Mouse (Mus musculus): Measurements from ENCODE around the gene Dlg2.
"Not testable (repeated sequence)": the region's sequence is repeated elsewhere in the genome, so short reads cannot be mapped to it uniquely, and the experiment has no call there.

Gene Dlg2

GRCm38 (mm10) chr7:90843345-90844293 lies 367.1 kb downstream of the Dlg2 start:
- no peaks in the 10 kb centered on the region for H3K36me3 ChIP-seq (ENCODE audit: control insufficient read depth, insufficient read depth, low read length, poor library complexity, severe bottlenecking)
- no peaks in the 10 kb centered on the region for H3K27me3 ChIP-seq (ENCODE audit: control insufficient read depth, insufficient read depth, low read length, poor library complexity, severe bottlenecking)
- no peak for DNase-seq (ENCODE audit: low read depth, low spot score)

GRCm38 (mm10) chr7:90876796-90877195 lies 400.3 kb downstream of the Dlg2 start:
- H3K36me3 ChIP-seq (ENCODE audit: control insufficient read depth, insufficient read depth, low read length, poor library complexity, severe bottlenecking); DNase-seq (ENCODE audit: low read depth, low spot score); H3K27me3 ChIP-seq (ENCODE audit: control insufficient read depth, insufficient read depth, low read length, poor library complexity, severe bottlenecking): not testable (repeated sequence)

- no peak for DNase-seq (ENCODE audit: low read depth, low spot score)
- Histone ChIP-seq H3K27me3 (ENCODE audit: control insufficient read depth, insufficient read depth, low read length, poor library complexity, severe bottlenecking) (no peaks in the 10 kb centered on the region), H3K36me3 (ENCODE audit: control insufficient read depth, insufficient read depth, low read length, poor library complexity, severe bottlenecking) (no peaks in the 10 kb centered on the region)
Observed at GRCm38 (mm10) chr7:90882740-90883139, 406.3 kb downstream of the Dlg2 start.

GRCm38 (mm10) chr7:90886396-90887006 lies 410.0 kb downstream of the Dlg2 start:
- Histone ChIP-seq H3K27me3 (ENCODE audit: control insufficient read depth, insufficient read depth, low read length, poor library complexity, severe bottlenecking) (no peaks in the 10 kb centered on the region), H3K36me3 (ENCODE audit: control insufficient read depth, insufficient read depth, low read length, poor library complexity, severe bottlenecking) (no peaks in the 10 kb centered on the region)
- DNase-seq (ENCODE audit: low read depth, low spot score), result no peak

GRCm38 (mm10) chr7:90887007-90887720 lies 410.7 kb downstream of the Dlg2 start:
- Histone ChIP-seq H3K36me3 (ENCODE audit: control insufficient read depth, insufficient read depth, low read length, poor library complexity, severe bottlenecking) (no peaks in the 10 kb centered on the region), H3K27me3 (ENCODE audit: control insufficient read depth, insufficient read depth, low read length, poor library complexity, severe bottlenecking) (no peaks in the 10 kb centered on the region)
- no peak for DNase-seq (ENCODE audit: low read depth, low spot score)

- DNase-seq (ENCODE audit: low read depth, low spot score), result no peak
- no peaks in the 10 kb centered on the region for H3K27me3 ChIP-seq (ENCODE audit: control insufficient read depth, insufficient read depth, low read length, poor library complexity, severe bottlenecking)
- H3K36me3 ChIP-seq (ENCODE audit: control insufficient read depth, insufficient read depth, low read length, poor library complexity, severe bottlenecking), result no peaks in the 10 kb centered on the region
Observed at GRCm38 (mm10) chr7:90927441-90927840, 451.0 kb downstream of the Dlg2 start.

- H3K36me3 ChIP-seq (ENCODE audit: control insufficient read depth, insufficient read depth, low read length, poor library complexity, severe bottlenecking), result no peaks in the 10 kb centered on the region
- DNase-seq (ENCODE audit: low read depth, low spot score), result no peak
- no peaks in the 10 kb centered on the region for H3K27me3 ChIP-seq (ENCODE audit: control insufficient read depth, insufficient read depth, low read length, poor library complexity, severe bottlenecking)
Observed at GRCm38 (mm10) chr7:90940726-90941125, 464.3 kb downstream of the Dlg2 start.

- DNase-seq (ENCODE audit: low read depth, low spot score), result no peak
- no peaks in the 10 kb centered on the region for H3K27me3 ChIP-seq (ENCODE audit: control insufficient read depth, insufficient read depth, low read length, poor library complexity, severe bottlenecking)
Observed at GRCm38 (mm10) chr7:90947073-90947472, 470.6 kb downstream of the Dlg2 start.

GRCm38 (mm10) chr7:90949212-90949611 lies 472.7 kb downstream of the Dlg2 start:
- no peak for DNase-seq (ENCODE audit: low read depth, low spot score)
- Histone ChIP-seq H3K36me3 (ENCODE audit: control insufficient read depth, insufficient read depth, low read length, poor library complexity, severe bottlenecking) (no peaks in the 10 kb centered on the region), H3K27me3 (ENCODE audit: control insufficient read depth, insufficient read depth, low read length, poor library complexity, severe bottlenecking) (no peaks in the 10 kb centered on the region)

More at GRCm38 (mm10) chr7:90947073-90947472, 470.6 kb downstream of the Dlg2 start:
- no peaks in the 10 kb centered on the region for H3K36me3 ChIP-seq (ENCODE audit: control insufficient read depth, insufficient read depth, low read length, poor library complexity, severe bottlenecking)

- DNase-seq (ENCODE audit: low read depth, low spot score), result no peak
- H3K36me3 ChIP-seq (ENCODE audit: control insufficient read depth, insufficient read depth, low read length, poor library complexity, severe bottlenecking), result no peaks in the 10 kb centered on the region
- no peaks in the 10 kb centered on the region for H3K27me3 ChIP-seq (ENCODE audit: control insufficient read depth, insufficient read depth, low read length, poor library complexity, severe bottlenecking)
Observed at GRCm38 (mm10) chr7:90977241-90977640, 500.8 kb downstream of the Dlg2 start.

GRCm38 (mm10) chr7:90982069-90982468 lies 505.6 kb downstream of the Dlg2 start:
- no peak for DNase-seq (ENCODE audit: low read depth, low spot score)
- Histone ChIP-seq H3K27me3 (ENCODE audit: control insufficient read depth, insufficient read depth, low read length, poor library complexity, severe bottlenecking) (no peaks in the 10 kb centered on the region), H3K36me3 (ENCODE audit: control insufficient read depth, insufficient read depth, low read length, poor library complexity, severe bottlenecking) (no peaks in the 10 kb centered on the region)

GRCm38 (mm10) chr7:91010655-91011054 lies 534.2 kb downstream of the Dlg2 start:
- Histone ChIP-seq H3K36me3 (ENCODE audit: control insufficient read depth, insufficient read depth, low read length, poor library complexity, severe bottlenecking) (no peaks in the 10 kb centered on the region), H3K27me3 (ENCODE audit: control insufficient read depth, insufficient read depth, low read length, poor library complexity, severe bottlenecking) (no peaks in the 10 kb centered on the region)
- no peak for DNase-seq (ENCODE audit: low read depth, low spot score)

- Histone ChIP-seq H3K27me3 (ENCODE audit: control insufficient read depth, insufficient read depth, low read length, poor library complexity, severe bottlenecking) (no peaks in the 10 kb centered on the region), H3K36me3 (ENCODE audit: control insufficient read depth, insufficient read depth, low read length, poor library complexity, severe bottlenecking) (no peaks in the 10 kb centered on the region)
- DNase-seq (ENCODE audit: low read depth, low spot score), result no peak
Observed at GRCm38 (mm10) chr7:91044998-91045741, 568.7 kb downstream of the Dlg2 start.

GRCm38 (mm10) chr7:91045742-91046098 lies 569.2 kb downstream of the Dlg2 start:
- no peak for DNase-seq (ENCODE audit: low read depth, low spot score)
- no peaks in the 10 kb centered on the region for H3K27me3 ChIP-seq (ENCODE audit: control insufficient read depth, insufficient read depth, low read length, poor library complexity, severe bottlenecking)
- H3K36me3 ChIP-seq (ENCODE audit: control insufficient read depth, insufficient read depth, low read length, poor library complexity, severe bottlenecking), result no peaks in the 10 kb centered on the region
